Mouse (Mus musculus) small intestine, adult 2 months (tissue): ENCODE measurements at regions not wholly inside any gene's neighbourhood (a gene's known extent, or its start where the extent isn't known, plus 50 kb on each side); places are given as distances from the start of the nearest gene placed in this dataset.

Source experiments
- H3K27ac ChIP-seq: fragments of 200-500 bp; 2 replicates; pipeline ENCODE4 v1.5.1; 2012; ENCODE audit warnings: low read depth, low read length, control low read depth, inconsistent platforms; ENCODE audit not compliant: insufficient read depth
- H3K27me3 ChIP-seq: fragments of 200-500 bp; 2 replicates; pipeline ENCODE4 v1.6.1; 2012; ENCODE audit warnings: mild to moderate bottlenecking, moderate library complexity, low read length, inconsistent platforms; ENCODE audit not compliant: control insufficient read depth, insufficient read depth
- H3K36me3 ChIP-seq: fragments of 200-500 bp; 2 replicates; pipeline ENCODE4 v1.6.1; 2012; ENCODE audit warnings: mild to moderate bottlenecking, low read length, control low read depth, inconsistent platforms; ENCODE audit not compliant: control insufficient read depth, insufficient read depth
- H3K4me1 ChIP-seq: fragments of 200-500 bp; 2 replicates; pipeline ENCODE4 v1.6.1; 2012; ENCODE audit warnings: low read length, inconsistent platforms, mixed read lengths; ENCODE audit not compliant: control insufficient read depth, insufficient read depth, insufficient read length
- H3K4me3 ChIP-seq: fragments of 200-500 bp; 2 replicates; pipeline ENCODE4 v1.5.1; 2012; ENCODE audit warnings: low read depth, mild to moderate bottlenecking, control low read depth, inconsistent platforms, low read length, moderate library complexity
- CTCF ChIP-seq: fragments of 200-500 bp; IDR thresholded peaks from 2 replicates; pipeline ENCODE4 v1.5.1; 2012; ENCODE audit warnings: low read depth, mild to moderate bottlenecking, control low read depth, inconsistent platforms, low read length, moderate library complexity, mixed read lengths; ENCODE audit not compliant: insufficient replicate concordance, insufficient read length; ENCODE audit errors: extremely low read depth
- POLR2A ChIP-seq: fragments of 200-500 bp; IDR thresholded peaks from 2 replicates; pipeline ENCODE4 v1.6.1; 2012; ENCODE audit warnings: low read depth, mild to moderate bottlenecking, control low read depth, inconsistent platforms, low read length, moderate library complexity
- WGBS: fragments of 180-500 bp; shearing (Covaris S2); methylation state at CpG from one replicate; pipeline ENCODE4 v1.1.7; 2018; 5-methylcytosine and 5-hydroxymethylcytosine counted together

DNA sequence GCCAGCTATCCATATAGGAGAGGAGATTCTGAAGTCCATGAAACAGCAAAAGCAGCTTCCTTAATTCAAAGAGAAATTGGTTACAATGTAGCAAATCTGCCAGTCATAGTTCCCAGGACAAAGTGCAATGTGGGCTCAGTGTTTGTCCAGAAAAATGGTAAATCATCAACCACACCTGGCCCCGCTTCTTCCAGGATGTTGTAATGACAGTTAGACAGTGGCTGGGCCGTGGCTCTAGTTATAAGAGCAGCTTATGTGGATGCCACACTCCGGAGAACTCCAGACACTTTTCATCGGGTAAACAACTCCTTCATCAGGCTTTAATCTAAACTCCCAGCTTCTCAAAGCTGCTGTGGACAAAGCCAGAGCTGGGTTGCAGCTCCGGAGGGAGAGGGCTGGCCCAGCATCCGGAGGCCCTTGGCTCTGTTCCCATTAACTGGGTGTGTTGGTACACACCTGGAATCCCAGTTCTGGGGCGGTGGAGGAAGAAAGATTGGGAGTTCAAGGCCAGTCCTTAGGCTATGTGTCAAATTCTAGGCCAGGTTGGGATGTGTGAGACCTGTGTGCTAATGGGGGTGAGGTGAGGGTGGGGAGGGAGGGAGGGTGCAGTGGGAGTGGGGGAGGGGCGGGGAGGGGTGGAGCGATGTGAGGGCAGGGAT is 142.9 kb upstream of the Plekha5 start:
- 16% methylated on average over 9 of the region's 9 CpGs for WGBS
- TF ChIP-seq CTCF (no peak), POLR2A (no peak)
- Histone ChIP-seq H3K4me3 (no peak overlapping the region), H3K27ac (peak overlapping the region; percentile 77), H3K27me3 (no peaks in the 10 kb centered on the region), H3K36me3 (no peaks in the 10 kb centered on the region), H3K4me1 (peaks cover 14% of the 10 kb centered on the region; the same call in 1 of the 2 replicates)

DNA sequence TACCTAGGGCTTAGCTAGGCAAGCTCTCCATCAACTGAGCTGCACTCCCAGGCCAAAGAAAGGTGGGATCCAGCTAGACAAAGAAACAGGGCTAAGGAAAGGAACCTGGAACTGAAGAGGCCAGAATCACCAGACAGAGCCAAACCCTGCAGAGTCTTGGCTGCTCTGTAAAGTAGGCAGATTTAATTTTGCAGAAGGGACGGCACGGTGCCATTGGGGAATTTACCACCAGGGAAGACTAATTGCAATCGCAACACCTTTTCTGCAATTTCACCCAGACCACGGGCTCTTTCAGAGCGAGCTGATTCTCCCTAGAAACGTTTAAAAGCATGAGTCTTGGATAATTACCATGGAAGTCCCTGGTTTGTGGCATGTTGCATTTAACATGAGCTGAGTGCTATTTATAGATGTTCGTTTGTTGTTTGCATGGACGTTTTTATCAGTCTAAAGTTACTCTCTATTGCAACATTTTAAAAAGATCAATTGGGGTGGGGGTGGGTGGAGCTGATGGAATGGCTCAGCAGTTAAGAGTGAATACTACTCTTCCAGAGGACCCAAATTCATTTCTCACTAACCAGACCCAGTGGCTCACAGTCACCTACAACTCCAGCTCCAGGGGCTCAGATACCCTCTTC is 144.0 kb upstream of the Plekha5 start:
- TF ChIP-seq CTCF (no peak), POLR2A (no peak)
- WGBS = 68% methylated on average over 8 of the region's 8 CpGs
- H3K36me3 ChIP-seq = no peaks in the 10 kb centered on the region
- H3K27me3 ChIP-seq = no peaks in the 10 kb centered on the region
- H3K27ac ChIP-seq = peak overlapping the region; percentile 67
- H3K4me3 ChIP-seq = no peak overlapping the region
- peaks cover 14% of the 10 kb centered on the region; the same call in 1 of the 2 replicates for H3K4me1 ChIP-seq

DNA sequence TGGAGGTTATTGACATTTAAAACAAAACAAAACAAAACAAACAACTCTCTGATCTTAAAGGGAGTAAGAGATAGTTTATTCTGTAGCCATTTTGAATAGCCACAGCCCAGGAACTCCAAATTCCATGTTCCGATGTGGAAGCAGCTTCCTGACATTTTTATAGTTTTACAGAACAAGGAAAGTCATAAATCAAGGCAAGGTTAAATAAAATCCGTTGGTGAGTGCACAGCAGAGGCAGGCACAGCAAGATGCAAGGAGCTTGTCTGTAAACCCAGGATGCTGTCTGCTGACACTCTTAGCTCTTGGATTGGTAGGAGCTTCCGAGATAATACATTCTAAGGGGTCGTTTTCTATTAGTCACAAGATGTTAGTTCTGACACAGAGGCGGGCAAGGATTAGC is 145.1 kb upstream of the Plekha5 start:
- peaks cover 14% of the 10 kb centered on the region; the same call in 1 of the 2 replicates for H3K4me1 ChIP-seq
- no peaks in the 10 kb centered on the region for H3K27me3 ChIP-seq
- H3K36me3 ChIP-seq = no peaks in the 10 kb centered on the region
- TF ChIP-seq POLR2A (no peak), CTCF (no peak)
- peak overlapping the region; percentile 36; the same call in 1 of the 2 replicates for H3K27ac ChIP-seq
- H3K4me3 ChIP-seq = no peak overlapping the region
- 16% methylated on average over 5 of the region's 5 CpGs for WGBS

DNA sequence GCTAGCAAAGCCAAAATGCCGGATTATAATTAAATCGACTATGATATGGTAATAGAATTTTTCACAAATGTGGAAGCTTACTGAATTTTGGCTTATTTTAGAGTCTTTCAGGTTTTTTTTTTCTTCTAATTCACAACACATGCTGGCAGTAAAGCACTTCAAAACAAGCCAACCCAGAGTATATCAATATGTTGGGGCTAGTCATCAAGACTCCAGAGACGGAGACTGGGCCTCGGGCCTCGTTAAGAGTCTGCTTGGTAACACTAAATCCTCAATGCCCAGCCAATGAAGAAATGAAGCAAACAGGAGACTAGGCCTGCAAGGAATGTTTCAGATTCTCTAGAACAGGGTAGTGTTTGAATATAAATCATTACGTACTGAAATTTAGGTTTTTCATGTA is 153.3 kb upstream of the Plekha5 start:
- no peaks in the 10 kb centered on the region for H3K27me3 ChIP-seq
- 93% methylated on average over 6 of the region's 6 CpGs for WGBS
- H3K27ac ChIP-seq = no peak overlapping the region
- H3K4me3 ChIP-seq = no peak overlapping the region
- TF ChIP-seq CTCF = no peak
- no peak for TF ChIP-seq POLR2A
- H3K4me1 ChIP-seq = no peaks in the 10 kb centered on the region
- H3K36me3 ChIP-seq = no peaks in the 10 kb centered on the region

DNA sequence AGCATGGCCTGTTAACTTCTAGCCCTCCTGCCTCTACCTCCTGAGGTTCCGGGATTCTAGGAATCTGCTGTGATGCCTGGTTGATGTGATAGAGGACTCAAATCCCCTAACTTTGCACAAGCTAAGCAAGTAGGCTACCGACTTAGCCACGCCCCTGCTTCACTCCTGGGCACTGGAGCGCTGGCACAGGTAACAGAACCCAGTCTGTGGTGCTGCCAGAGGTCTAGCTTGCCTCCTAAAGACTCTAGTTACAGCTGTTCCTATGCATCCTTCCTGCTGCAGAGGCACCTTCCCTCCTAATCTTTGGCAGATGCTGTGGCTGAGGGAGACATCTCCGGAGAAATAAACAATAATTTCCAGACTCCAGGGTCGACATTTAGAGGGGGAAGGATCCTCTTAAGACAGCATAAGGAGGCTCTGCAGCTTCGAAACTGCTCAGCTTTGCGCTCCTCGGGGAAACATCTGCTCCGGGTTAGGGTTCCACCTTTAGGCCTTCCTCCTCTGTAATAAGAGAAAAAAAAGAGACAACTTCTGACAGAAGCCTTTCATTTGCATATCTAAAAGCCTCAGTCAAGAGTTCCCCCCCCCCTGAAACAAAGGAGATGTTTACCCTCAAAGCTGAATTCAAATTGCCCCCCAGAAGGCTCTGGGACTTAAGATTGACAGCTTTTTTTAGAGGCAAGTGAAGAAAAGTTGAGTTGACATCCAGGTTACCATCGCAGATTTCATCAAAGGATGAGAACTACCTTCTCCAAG is 155.4 kb upstream of the Plekha5 start:
- 66% methylated on average over 11 of the region's 11 CpGs for WGBS
- no peak overlapping the region for H3K27ac ChIP-seq

DNA sequence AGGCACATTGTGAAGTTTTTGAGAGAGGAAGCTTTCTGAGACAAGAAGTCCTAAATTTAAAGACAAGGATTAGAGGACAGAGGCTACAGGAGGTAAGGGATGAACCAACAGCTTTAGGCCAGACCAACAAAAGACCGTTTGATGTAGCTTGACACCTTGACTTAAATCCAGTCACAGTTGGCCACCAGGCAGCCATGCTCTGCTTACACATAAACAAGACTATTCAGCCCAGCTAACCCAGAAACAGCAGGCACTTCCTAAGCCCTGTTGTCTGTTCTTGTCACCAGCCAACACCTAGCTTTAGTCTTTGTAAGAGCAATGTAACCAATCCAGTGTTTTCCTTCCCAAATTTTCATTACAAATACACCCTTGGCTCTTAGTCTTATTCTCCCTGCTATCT is 159.9 kb upstream of the Plekha5 start:
- Histone ChIP-seq H3K4me1 (no peaks in the 10 kb centered on the region), H3K27me3 (no peaks in the 10 kb centered on the region), H3K36me3 (no peaks in the 10 kb centered on the region), H3K27ac (no peak overlapping the region), H3K4me3 (no peak overlapping the region)
- 81% methylated on average over 1 of the region's 1 CpGs for WGBS
- TF ChIP-seq POLR2A (no peak), CTCF (no peak)

More for the DNA sequence above, 155.4 kb upstream of the Plekha5 start:
- Histone ChIP-seq H3K27me3 (no peaks in the 10 kb centered on the region), H3K4me3 (no peak overlapping the region), H3K36me3 (no peaks in the 10 kb centered on the region), H3K4me1 (no peaks in the 10 kb centered on the region)
- TF ChIP-seq POLR2A (no peak), CTCF (no peak)

DNA sequence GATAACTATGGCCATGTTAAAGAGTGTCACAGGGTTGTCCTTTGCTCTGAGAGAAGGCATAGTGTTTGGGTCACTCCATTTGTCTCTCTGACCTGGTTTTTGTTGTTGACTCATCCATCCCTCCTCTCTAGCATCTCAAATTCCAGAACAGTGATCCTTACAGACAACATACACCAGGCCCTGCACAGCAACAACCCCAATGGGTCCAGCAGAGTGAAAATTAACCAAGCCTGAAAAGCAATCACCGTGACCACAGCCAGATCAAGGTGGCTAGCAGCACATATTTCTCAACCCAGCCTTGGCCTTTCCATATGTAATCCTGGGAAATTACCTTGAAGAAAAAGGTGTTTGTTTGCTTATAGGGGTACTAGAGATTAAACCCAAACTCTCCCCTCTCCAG is 162.0 kb upstream of the Plekha5 start:
- Histone ChIP-seq H3K27me3 (no peaks in the 10 kb centered on the region), H3K36me3 (no peaks in the 10 kb centered on the region), H3K4me1 (no peaks in the 10 kb centered on the region), H3K4me3 (no peak overlapping the region), H3K27ac (no peak overlapping the region)
- TF ChIP-seq POLR2A (no peak), CTCF (no peak)
- 93% methylated on average over 1 of the region's 1 CpGs for WGBS
